Mouse (Mus musculus): ENCODE results near the gene Fam102a.

GRCm38 (mm10) chr2:32543031-32543449 is 7.9 kb downstream of the Fam102a start:
- TF ChIP-seq CTCF (IDR thresholded peaks at IDR 0.05; ENCODE audit: extremely low read depth, insufficient read depth, insufficient read length, insufficient replicate concordance) (no peak), POLR2A (IDR thresholded peaks at IDR 0.05; ENCODE audit: low read depth, low read length) (no peak)
